In the genomic region with DNA sequence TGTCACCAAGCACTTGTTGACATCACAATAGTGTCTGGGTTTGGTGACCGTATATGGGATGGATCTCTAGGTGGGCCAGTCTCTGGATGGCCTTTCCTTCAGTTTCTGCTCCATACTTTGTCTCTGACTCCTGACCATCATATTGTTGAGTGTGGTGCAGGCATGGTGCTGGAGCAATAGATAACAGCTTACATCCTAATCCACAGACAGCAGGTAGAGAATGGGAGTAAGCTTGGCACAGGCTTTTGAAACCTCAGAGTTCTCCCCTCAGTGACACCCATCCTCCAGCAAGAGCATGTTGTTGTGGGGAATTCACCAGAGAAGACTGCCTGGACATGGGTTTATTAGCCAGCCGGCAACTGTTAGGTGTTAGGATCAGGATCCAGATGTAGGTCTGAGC, we compare ENCODE assay signal across 23 mouse cellular contexts.
"Had no signal": no experiment of that assay in that cellular context is flagged by ENCODE, and none has a peak within 500 bp of the region (broad histone marks: within the 10 kb centered on the region; RNA-seq: fewer than 3 reads in every experiment).

No protein-coding gene starts in this region.

- DNase-seq: gastrocnemius, postnatal 14 days; gastrocnemius, postnatal 36 days; heart, adult 11 months; heart, adult 2 months; heart, postnatal 14 days; heart, postnatal 36 days; kidney, adult 18-20 months; kidney, adult 8-10 months; kidney, postnatal 10 days; kidney, postnatal 4 days; left cerebral cortex, postnatal 4 days had no signal

- H3K4me1 ChIP-seq: hindbrain, embryonic 12.5 days; intestine, embryonic 15.5 days; limb, embryonic 13.5 days; limb, embryonic 15.5 days had no signal

- H3K9ac ChIP-seq: heart, embryonic 13.5 days; heart, embryonic 15.5 days; hindbrain, embryonic 12.5 days; hindbrain, embryonic 14.5 days; intestine, embryonic 15.5 days; limb, embryonic 13.5 days; limb, embryonic 15.5 days had no signal

- H3K4me2 ChIP-seq: heart, embryonic 11.5 days; heart, embryonic 13.5 days; heart, embryonic 15.5 days; hindbrain, embryonic 12.5 days; hindbrain, embryonic 14.5 days; intestine, embryonic 15.5 days; limb, embryonic 13.5 days; limb, embryonic 15.5 days had no signal

- H3K4me3 ChIP-seq: heart, adult 2 months; heart, embryonic 13.5 days; heart, embryonic 15.5 days; hindbrain, embryonic 12.5 days; intestine, embryonic 15.5 days; layer of hippocampus, adult 2 months; limb, embryonic 13.5 days; limb, embryonic 15.5 days had no signal

- H3K36me3 ChIP-seq: heart, embryonic 13.5 days; heart, embryonic 15.5 days; hindbrain, embryonic 12.5 days; intestine, embryonic 15.5 days; limb, embryonic 13.5 days; limb, embryonic 15.5 days had no signal

- H3K27ac ChIP-seq: heart, adult 2 months; heart, embryonic 13.5 days; heart, embryonic 15.5 days; hindbrain, embryonic 12.5 days; hindbrain, embryonic 14.5 days; intestine, embryonic 15.5 days; layer of hippocampus, adult 2 months; limb, embryonic 13.5 days; limb, embryonic 15.5 days had no signal

- H3K27me3 ChIP-seq: heart, embryonic 13.5 days; heart, embryonic 15.5 days; hindbrain, embryonic 12.5 days; intestine, embryonic 15.5 days; limb, embryonic 13.5 days; limb, embryonic 15.5 days had no signal

- ATAC-seq: hindbrain, embryonic 16.5 days; inflammation-experienced regulatory T-cells, adult 6 months; intestine, embryonic 15.5 days; intestine, postnatal 0 days had no signal

- H3K9me3 ChIP-seq: heart, embryonic 13.5 days; heart, embryonic 15.5 days; hindbrain, embryonic 12.5 days; intestine, embryonic 15.5 days; limb, embryonic 13.5 days; limb, embryonic 15.5 days had no signal
